Mouse (Mus musculus) neural tube, embryonic 15.5 days (tissue): ENCODE measurements around the gene 2210010C04Rik. TPM values are rescaled to one million over a fixed set of nuclear protein-coding genes. Genes with fewer than 3 reads are reported as not detected.
"Not testable (repeated sequence)": the region's sequence is repeated elsewhere in the genome, so short reads cannot be mapped to it uniquely, and the experiment has no call there.

Experiments
- ATAC-seq: fragments of 200-750 bp; cut with Nextera tagmentation; 2 replicates; pipeline ENCODE4 v1.8.0; 2017; ENCODE audit warnings: mild to moderate bottlenecking, moderate TSS enrichment, moderate library complexity; ENCODE audit not compliant: low FRiP score
- H3K27ac ChIP-seq: fragments of 300-500 bp; sonication (generic); replicated peaks from 2 replicates; pipeline ENCODE4 v1.5.1; 2015; ENCODE audit warnings: mild to moderate bottlenecking, inconsistent platforms
- H3K27me3 ChIP-seq: fragments of 300-500 bp; sonication (generic); replicated peaks from 2 replicates; pipeline ENCODE4 v1.6.1; 2015; ENCODE audit warnings: inconsistent platforms
- H3K36me3 ChIP-seq: fragments of 300-500 bp; sonication (generic); 2 replicates; pipeline ENCODE4 v1.6.1; 2015; ENCODE audit warnings: inconsistent platforms
- H3K4me1 ChIP-seq: fragments of 300-500 bp; sonication (generic); 2 replicates; pipeline ENCODE4 v1.6.1; 2015; ENCODE audit warnings: inconsistent platforms
- H3K4me2 ChIP-seq: fragments of 300-500 bp; sonication (generic); 2 replicates; pipeline ENCODE4 v1.6.1; 2015; ENCODE audit warnings: inconsistent platforms, mild to moderate bottlenecking, moderate library complexity
- H3K4me3 ChIP-seq: fragments of 300-500 bp; sonication (generic); replicated peaks from 2 replicates; pipeline ENCODE4 v1.5.1; 2015; ENCODE audit warnings: mild to moderate bottlenecking, inconsistent platforms
- H3K9ac ChIP-seq: fragments of 300-500 bp; sonication (generic); replicated peaks from 2 replicates; pipeline ENCODE4 v1.6.1; 2015; ENCODE audit warnings: mild to moderate bottlenecking, inconsistent platforms
- H3K9me3 ChIP-seq: fragments of 300-500 bp; sonication (generic); replicated peaks from 2 replicates; pipeline ENCODE4 v1.6.1; 2016; ENCODE audit warnings: inconsistent platforms
- WGBS: fragments of 180-500 bp; shearing (Covaris S2); methylation state at CpG from one replicate; pipeline ENCODE4 v1.1.7; 2015; ENCODE audit warnings: mixed read lengths; 5-methylcytosine and 5-hydroxymethylcytosine counted together
- polyA plus RNA-seq: library from polyadenylated mRNA; unstranded; fragments of >200 nt; fragmentation: Nextera tagmentation; extraction: Ambion mirVana; gene quantifications from 2 replicates; pipeline ENCODE4 v1.2.1, GENCODE M21; 2015

2210010C04Rik gene
- polyA plus RNA-seq, 1 experiment from 2014 or later: not detected

DNA sequence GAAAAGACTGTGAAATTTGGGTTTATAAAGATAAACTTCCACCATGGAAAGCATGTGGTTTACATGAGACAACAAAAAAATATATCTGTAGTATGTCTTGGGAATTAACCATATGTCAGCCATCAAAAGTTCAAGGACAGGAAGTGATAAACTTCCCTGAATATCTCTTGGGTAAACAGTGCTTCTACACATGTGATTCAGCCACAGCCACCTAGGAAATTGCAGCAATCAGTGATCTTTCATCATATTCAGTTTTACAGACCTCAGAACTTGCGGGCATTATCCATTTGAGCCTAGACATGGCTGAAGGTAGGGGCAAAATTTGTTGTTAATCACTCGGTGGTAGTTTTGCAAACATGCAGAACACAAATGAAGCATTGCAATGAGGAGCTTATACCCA is 16.7 kb downstream of the 2210010C04Rik start:
- 84% methylated on average over 2 of the region's 2 CpGs for WGBS
- H3K27me3 ChIP-seq: no peaks in the 10 kb centered on the region
- ATAC-seq: no peak
- H3K4me1 ChIP-seq: no peaks in the 10 kb centered on the region
- H3K9me3 ChIP-seq: no peaks in the 10 kb centered on the region
- no peak overlapping the region for H3K4me3 ChIP-seq
- H3K9ac ChIP-seq: no peak overlapping the region
- H3K36me3 ChIP-seq: no peaks in the 10 kb centered on the region
- H3K4me2 ChIP-seq: no peak overlapping the region
- no peak overlapping the region for H3K27ac ChIP-seq

DNA sequence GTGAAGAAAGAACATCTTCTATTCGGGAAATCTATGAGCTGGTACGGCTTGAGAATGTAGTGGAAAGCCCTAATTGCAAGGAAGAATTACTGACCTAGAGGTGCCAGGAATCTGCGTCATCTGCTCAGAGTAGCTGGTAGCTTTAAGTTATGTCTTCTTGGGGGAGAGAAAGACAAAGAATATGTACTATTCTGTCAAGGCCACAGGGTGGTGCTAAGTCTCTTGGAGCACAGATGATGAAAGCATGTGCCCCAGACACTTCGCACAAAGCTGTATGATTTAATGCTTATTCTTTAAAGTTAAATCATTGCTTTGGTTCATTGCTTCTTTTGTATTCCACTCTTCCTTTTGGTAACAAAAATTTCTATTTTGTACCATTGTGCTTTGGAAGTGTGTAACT is 20.2 kb downstream of the 2210010C04Rik start:
- Histone ChIP-seq H3K36me3 (no peaks in the 10 kb centered on the region), H3K27me3 (no peaks in the 10 kb centered on the region), H3K27ac (no peak overlapping the region), H3K4me1 (no peaks in the 10 kb centered on the region), H3K9ac (no peak overlapping the region), H3K9me3 (no peaks in the 10 kb centered on the region), H3K4me2 (no peak overlapping the region), H3K4me3 (no peak overlapping the region)
- WGBS: 37% methylated on average over 4 of the region's 4 CpGs
- ATAC-seq: 0 out of 2 replicates have a peak, but pooled peaks have one; percentile 61

DNA sequence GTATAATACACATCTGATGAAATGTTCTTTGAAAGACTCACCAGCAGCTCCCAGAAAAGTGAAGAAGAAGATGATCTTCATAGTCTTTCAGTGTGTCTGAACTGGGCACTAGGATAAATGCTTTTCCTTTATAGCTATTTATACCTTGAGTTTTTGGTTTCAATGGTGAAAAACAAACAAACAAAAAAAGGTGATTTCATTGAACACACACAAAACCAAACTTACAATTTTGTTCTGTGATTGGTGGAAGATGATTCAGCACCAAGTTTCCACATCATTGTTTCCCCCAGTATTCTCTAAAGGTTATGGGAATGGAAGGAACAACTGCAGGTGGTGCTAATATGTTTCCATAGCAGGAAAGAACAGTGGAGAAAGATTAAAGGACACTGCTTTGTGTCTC is 35.9 kb downstream of the 2210010C04Rik start, which contains the start of gene Gm2663:
Gene Gm2663 (minus strand): TSS at position 101 of the 400 bp plus-strand sequence.
- not testable (repeated sequence) for H3K9ac ChIP-seq, ATAC-seq, H3K27ac ChIP-seq, H3K4me1 ChIP-seq, H3K9me3 ChIP-seq, H3K27me3 ChIP-seq, H3K36me3 ChIP-seq, H3K4me3 ChIP-seq, H3K4me2 ChIP-seq

Other genes starting within 250 kb of the 2210010C04Rik start
- gene Moxd2, start 148.0 kb downstream of the 2210010C04Rik start, polyA plus RNA-seq: not detected in 2 replicates
- gene Prss58, start 135.1 kb downstream of the 2210010C04Rik start, polyA plus RNA-seq: not detected in 2 replicates
- not detected in 2 replicates for gene 1700074P13Rik, start 95.0 kb downstream of the 2210010C04Rik start, polyA plus RNA-seq
- gene Gm4744, start 83.6 kb downstream of the 2210010C04Rik start, polyA plus RNA-seq: not detected in 2 replicates
- gene 1810009J06Rik, start 70.8 kb downstream of the 2210010C04Rik start, polyA plus RNA-seq: not detected in 2 replicates
- not detected in 2 replicates for gene Gm2663, start 36.0 kb downstream of the 2210010C04Rik start, polyA plus RNA-seq